Mouse (Mus musculus): ENCODE data around the gene Golim4.
A peak's percentile ranks its signal among the peaks of the same experiment; 100 is the strongest.

Gene Golim4

DNA sequence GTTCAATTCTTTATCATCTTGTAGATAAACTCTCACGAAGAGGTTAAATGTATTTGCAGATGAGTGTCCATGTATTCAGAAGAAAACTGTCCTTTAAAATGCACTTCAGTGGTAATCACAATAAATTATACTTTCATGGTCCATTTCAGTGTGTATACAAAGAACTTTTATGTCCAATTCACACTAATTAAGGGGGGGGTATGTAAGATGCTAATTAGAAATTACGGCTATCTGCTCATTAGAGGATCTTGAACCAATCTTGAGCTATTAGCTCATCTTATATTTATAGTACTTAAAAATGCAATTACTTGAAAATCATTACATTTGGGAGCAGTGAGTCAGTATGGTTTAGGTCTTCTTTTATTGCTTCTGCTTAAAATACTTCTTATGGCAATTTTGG is 31.6 kb downstream of the Golim4 start:
- no peak for DNase-seq (ENCODE audit: low read depth, low spot score)

DNA sequence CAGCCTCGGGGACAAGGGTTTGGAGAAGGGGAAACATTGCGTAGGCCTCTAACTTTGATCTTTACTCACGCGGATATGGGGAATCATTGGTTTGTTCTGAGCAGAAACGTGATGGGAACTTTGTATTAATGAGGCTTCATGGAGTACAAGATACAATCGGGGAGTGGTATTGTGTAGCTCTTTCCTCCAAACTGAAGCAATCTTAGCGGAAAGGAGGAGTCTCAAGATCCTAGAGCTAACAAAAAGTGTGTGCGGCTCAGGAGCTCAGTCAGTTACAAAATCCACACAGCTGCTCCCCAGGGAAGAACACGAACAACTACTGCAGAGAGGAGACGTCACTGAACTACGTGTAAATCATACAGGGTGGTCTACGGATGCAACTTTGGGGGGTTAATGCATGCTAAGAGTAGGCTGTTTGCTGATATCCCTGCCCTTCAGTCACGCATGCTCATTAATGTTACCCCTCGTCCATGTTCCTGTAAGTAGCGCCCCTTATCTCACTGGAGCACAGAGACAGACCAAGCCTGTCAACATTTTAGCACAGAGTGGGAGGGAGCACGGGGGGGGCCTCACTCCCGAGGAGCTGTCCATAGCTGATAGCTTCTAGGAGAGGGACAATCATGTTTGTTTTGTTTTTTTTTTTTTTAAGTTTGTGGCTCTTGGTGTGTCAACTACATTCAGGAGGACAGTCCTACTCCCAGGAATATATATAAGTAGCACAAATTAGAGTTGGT is 38.8 kb downstream of the Golim4 start:
- no peak for DNase-seq (ENCODE audit: low read depth, low spot score)

DNA sequence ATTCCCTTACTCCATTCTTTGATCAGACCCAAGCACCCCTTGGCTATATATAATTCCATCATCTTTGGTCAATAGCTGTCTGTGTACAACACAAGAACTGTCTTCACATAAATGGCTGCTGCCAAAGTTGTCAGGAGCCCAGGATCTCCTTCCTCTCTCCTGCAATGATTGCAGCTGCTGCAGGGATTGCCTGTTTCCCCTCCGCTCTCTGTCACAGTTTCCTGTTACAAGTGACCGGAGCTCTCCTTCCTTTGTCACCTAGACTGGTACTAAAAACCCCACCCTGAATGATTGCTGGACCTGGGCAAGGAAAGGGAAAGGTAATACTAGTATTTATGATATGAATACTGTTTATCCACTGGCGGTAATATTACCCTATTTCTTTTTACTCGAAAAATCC is 44.0 kb downstream of the Golim4 start:
- no peak for DNase-seq (ENCODE audit: low read depth, low spot score)

DNA sequence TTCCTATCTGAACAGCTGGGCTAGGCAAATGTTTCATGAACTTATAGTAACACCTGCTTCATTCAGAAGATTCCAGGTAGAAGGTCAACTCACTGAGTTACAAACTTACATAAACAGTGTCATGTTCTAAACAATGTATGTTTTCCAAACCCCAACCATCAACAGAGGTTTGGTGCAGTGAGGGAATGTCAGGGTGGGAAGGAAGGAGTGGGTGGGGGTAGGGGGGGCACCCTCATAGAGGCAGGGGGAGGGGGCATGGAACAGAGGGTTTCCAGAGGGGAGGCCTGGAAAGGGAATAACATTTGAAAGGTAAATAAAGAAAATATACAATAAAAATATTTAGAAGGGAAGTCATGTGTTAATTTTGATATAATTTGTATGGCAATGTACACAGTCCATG is 46.0 kb downstream of the Golim4 start:
- no peak for DNase-seq (ENCODE audit: low read depth, low spot score)

DNA sequence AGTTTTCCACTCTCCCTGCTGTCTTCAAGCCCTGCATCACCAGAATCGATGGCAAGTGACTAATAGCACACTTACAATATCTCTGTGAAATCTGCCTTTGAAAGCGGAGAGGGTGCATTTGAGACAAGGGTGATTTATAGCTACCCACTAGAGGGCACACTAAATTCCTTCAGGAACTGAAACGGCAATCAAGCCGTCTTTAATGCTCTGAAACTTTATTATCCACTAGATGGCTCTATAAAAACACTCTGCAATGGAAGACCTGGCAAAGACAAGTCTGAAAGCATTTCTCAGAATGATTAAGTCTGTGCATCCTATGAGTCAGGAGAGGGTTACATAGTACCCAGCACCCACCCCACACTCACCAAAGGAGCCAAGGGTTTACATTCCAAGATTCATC is 46.5 kb downstream of the Golim4 start:
- DNase-seq (ENCODE audit: low read depth, low spot score) = peak; percentile 61

DNA sequence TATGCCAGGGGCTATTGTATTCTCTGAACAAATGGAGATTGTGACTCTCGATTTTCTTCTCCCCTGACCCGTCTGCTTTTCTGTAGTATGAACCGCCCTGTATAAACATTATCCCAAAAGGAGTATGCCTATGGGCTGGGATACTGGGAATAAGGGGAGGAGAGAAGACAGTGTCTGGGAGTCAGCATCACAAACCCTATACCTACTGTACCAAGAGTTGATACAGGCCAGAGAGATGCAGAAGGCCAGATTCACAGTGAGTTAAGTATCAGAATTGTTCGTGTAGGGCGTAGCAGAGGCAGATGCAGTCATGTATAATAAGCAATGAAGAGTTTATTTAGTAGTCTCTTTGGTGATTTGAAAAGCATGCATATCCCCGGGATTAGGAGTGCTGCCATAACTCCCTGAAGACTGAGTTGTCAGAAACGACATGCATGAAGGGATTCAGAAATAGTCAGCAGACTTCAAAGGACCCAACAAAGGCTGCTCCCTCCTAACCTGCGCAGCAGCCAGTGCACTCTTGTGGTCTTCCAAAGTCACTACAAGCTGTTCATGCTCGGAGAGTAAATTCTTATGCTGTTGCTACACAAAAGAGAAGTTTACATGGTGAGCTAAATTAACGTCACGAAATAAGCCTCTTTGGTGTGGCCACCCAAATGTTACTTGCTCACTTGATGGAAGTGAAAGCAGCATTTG is 54.7 kb downstream of the Golim4 start:
- DNase-seq (ENCODE audit: low read depth, low spot score) = no peak

DNA sequence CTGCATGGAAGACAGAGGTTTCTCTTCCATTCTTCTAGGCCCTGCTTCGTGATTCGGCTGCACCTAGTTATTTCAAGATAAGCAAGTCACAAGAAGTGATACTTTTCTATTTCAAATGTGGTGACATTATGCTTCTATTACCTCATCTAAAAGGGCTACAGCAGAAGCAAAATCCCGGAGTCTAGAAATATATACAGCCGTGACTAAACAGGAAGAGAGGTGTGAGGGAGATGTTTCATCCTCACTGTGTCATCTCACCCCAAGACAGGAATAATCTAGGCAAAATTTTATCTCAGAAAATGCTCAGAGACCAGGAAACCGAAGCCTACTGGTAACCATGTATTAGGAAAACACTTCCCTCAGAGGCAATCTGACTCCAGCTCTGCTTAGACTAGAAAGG is 61.7 kb downstream of the Golim4 start:
- DNase-seq (ENCODE audit: low read depth, low spot score) = no peak

DNA sequence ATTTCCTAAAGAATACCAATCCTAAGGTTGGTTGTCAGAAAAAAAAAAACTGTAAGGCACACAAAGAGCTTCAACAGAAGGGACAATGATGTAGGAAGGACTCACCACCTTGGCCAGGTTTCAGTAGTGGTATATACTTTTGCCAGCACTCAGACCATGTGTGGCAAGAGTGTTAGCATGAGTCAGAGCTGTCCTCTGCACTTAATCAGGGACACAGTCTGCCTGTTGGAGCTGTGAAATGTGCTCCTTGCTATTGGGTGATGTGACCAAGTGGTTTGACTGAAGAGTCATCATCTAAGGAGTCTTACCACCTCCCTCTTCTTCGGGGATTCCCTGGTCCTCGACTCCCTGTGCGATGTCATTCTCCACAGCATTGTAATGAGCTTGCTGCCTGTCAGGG is 65.2 kb downstream of the Golim4 start:
- DNase-seq (ENCODE audit: low read depth, low spot score) = no peak

DNA sequence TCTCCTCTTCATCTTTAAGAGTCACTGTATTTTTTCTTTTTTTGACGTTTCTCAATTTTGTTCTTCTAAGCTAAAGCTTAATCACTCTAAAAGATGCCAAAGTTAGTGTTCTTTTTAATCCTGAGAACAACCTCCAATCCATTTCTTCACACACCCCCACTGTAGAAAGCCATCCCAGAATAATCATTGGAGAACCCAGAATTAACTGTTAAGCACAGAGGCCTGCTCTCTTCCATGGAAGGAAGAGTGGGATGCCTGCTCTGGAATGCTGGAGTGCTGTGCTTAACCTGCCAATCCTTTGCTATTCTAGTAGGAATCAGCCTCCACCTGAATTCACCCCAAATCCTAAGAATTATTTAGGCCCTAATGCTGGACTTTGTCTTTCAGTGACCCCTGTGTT is 67.4 kb downstream of the Golim4 start:
- DNase-seq (ENCODE audit: low read depth, low spot score) = no peak

DNA sequence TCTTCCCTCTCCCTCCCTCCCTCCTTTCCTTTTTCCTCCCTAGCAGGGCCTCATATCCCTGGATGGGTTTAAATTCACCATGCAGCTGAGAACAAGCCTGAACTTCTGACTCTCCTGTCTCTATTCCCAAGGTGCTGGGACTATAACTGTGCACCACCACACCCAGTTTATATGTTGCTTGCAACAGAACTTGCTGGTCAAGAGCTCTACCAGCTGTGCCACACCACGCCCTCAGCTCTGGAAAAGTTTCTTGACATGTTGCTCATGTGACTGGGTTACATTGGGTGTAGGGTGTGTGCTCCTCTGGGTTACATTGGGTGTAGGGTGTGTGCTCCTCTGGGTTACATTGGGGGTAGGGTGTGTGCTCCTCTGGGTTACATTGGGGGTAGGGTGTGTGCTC is 75.2 kb downstream of the Golim4 start:
- DNase-seq (ENCODE audit: low read depth, low spot score) = no peak

DNA sequence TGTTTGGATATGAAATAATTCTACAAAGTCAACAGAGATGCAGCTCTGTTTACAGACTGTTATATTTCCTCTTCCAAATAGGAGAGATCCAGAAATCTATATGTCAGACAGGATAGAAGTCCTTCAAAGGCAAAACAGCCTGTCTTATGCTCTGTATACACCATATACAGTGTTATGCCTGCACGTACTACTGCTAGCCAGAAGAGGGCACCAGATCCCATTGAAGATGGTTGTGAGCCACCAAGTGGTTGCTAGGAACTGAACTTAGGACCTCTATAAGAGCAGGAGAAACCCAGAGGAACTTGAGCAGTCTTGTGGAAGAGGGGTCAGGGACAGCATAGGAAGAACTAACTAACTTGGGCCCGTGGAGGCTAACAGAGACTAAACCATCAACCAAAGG is 77.5 kb downstream of the Golim4 start:
- no peak for DNase-seq (ENCODE audit: low read depth, low spot score)

DNA sequence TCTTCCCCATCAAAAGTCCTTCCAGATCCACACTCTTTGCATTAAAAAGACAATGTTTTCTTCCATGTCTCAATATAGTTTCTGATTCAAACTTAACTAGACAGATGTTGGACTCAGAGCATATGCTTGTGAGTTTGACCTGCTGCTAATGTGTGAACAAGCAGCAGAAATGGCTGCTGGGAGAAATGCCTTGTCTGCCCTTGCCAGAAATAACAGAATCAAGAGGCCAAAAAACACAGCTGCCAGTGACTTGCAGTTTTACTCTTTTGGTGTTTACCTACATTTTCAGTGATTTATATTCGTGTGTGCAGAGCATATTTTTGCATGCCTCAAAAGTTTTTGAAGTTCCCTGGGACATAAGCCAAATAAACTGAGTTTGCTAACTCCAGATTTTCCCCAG is 87.9 kb downstream of the Golim4 start:
- DNase-seq (ENCODE audit: low read depth, low spot score) = no peak

DNA sequence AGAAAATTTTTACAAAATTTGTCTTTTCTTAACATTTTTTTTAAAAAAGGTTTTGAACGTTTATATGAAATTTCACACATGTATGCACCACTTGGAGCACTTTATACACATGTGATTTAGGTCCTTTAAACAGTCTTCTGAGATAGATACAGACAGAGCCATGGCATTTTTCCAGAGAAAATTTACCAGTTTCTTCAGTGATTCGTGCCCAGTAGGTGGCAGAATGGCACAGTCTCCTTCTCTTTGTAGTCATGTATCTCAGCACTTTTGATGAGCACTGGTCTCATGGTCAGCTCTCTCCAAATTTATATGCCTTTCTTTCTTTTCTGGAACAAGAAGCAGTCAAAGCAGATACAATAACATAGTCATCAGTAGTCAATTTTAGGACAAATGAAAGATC is 92.5 kb downstream of the Golim4 start:
- no peak for DNase-seq (ENCODE audit: low read depth, low spot score)

DNA sequence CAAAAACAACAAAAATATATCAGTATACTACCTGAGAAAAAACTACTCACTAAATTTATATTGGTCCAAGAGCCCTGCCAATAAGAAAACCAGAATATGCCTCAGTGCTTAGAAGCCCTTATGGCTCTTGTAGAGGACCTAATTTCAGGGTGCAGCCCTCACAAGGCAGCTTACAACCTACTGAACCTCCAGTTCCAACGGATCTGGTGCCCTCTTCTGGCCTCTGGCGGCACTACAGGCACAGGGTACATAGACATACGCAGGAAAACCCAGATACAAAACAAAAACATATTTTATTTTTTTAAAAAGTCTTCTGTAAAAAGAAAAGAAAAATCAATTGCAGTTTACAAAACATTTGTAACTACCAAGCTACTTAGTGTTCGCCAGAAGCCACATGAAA is 95.1 kb downstream of the Golim4 start:
- DNase-seq (ENCODE audit: low read depth, low spot score) = peak; percentile 39

DNA sequence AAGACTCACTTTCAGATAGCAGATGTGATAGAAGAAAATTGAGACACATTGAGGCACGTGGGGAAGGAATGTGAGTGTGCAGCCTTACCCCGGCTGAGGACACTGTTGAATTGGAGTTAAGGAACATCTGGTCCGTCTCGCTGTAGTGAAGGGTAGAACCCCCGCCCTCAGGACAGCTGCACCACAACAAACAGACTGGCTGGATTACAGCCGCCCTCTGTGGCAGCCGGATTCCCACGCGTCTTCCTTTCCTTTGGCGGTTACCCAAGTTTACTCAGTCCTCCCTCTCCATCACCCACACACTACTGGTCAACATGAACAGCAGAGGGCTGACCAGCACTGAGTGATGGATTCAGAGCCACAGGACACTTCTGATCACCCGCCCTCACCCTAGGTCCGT is 96.0 kb downstream of the Golim4 start:
- no peak for DNase-seq (ENCODE audit: low read depth, low spot score)

DNA sequence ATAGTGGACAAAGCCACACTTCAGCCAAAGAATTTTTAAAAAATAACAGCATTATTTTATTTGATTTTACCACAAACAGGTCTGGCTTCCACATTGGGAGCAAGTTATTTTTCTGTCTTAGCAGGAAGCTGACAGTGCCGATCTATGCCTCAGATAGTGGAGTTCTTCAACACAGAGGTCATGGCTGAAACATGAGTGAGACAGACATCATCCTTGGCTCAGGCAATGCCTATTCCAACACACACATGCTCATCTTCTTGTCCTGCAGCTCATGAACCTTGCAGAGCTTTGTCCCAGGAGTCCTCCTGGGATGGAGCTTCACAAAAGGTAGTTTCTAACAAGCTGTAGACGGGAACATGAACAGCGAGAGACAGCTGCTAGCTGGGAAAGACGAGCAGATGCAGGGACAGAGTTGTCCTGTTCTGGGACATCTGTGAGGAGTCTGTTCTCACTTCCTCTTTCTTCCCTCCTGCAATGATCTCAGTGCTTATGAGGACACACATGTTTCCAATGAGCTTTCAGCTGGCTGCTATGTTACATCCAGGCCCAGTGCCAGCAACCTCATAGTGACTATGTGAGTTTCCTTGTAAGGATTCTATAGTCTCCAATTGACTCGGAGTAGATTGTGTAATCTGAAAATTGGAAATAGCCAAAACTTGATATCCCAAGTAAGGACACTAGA is 121.3 kb downstream of the Golim4 start:
- no peak for DNase-seq (ENCODE audit: low read depth, low spot score)

DNA sequence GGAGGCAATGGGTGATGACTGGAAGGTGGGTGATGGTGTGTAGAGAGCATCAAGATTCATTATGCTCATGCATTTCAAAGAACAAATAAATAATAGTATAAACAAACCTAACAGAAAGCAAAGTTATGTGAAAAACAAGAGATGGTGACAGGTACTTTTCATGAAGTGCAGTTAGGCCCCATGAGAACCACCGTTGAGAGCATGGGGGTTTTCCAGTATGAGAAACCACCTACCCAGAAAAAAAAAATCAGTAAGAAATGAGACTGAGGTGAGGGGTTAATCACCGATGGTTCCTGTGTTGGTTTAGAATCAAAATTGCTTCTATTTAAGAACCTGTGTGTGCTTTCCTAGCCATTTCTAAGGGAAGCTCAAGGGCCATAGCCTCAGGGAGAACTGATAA is 121.9 kb downstream of the Golim4 start:
- DNase-seq (ENCODE audit: low read depth, low spot score) = no peak

All from CD4-positive helper T cell, adult 2 months (primary cell).